Comparison of ENCODE assay signal across 36 mouse cellular contexts in genomic region chr11:34084639-34085038, GRCm38 (mm10). TPM values are rescaled to one million over a fixed set of nuclear protein-coding genes. Genes with fewer than 3 reads are reported as not detected.
"Had no signal": no experiment of that assay in that cellular context is flagged by ENCODE, and none has a peak within 500 bp of the region (broad histone marks: within the 10 kb centered on the region; RNA-seq: fewer than 3 reads in every experiment).

No protein-coding gene starts in this region.

- H3K4me3 ChIP-seq: embryonic facial prominence, embryonic 10.5 days; embryonic facial prominence, embryonic 12.5 days; embryonic facial prominence, embryonic 13.5 days; embryonic facial prominence, embryonic 15.5 days; erythroblast, embryonic 14.5 days; forebrain, embryonic 10.5 days; forebrain, embryonic 12.5 days; forebrain, embryonic 13.5 days; forebrain, embryonic 15.5 days; gastrocnemius, adult 2 months; heart, adult 2 months had no signal

- H3K9ac ChIP-seq: embryonic facial prominence, embryonic 12.5 days; embryonic facial prominence, embryonic 13.5 days; embryonic facial prominence, embryonic 15.5 days; forebrain, embryonic 12.5 days; forebrain, embryonic 13.5 days; forebrain, embryonic 15.5 days had no signal

- ATAC-seq: forebrain, embryonic 13.5 days; forebrain, embryonic 14.5 days; forebrain, embryonic 15.5 days; forebrain, embryonic 16.5 days had no signal

- H3K4me1 ChIP-seq: embryonic facial prominence, embryonic 10.5 days; forebrain, embryonic 12.5 days had no signal

- H3K36me3 ChIP-seq: embryonic facial prominence, embryonic 10.5 days; embryonic facial prominence, embryonic 12.5 days; embryonic facial prominence, embryonic 13.5 days; embryonic facial prominence, embryonic 15.5 days; forebrain, embryonic 10.5 days; forebrain, embryonic 12.5 days; forebrain, embryonic 15.5 days had no signal

- DNase-seq: cerebellum, adult 8-10 months; cerebellum, adult 9-10 months; cerebellum, adult 9-11 months; cerebellum, postnatal 10 days; cerebellum, postnatal 14 days; cerebellum, postnatal 25 days; cerebellum, postnatal 36 days; embryo, embryonic 11 days; gastrocnemius, postnatal 10 days; gastrocnemius, postnatal 14 days; gastrocnemius, postnatal 25 days; gastrocnemius, postnatal 36 days; heart, adult 18-20 months; heart, adult 2 months had no signal

- H3K27me3 ChIP-seq: embryonic facial prominence, embryonic 12.5 days; embryonic facial prominence, embryonic 13.5 days; embryonic facial prominence, embryonic 15.5 days; forebrain, embryonic 12.5 days; forebrain, embryonic 13.5 days had no signal

- H3K27ac ChIP-seq: embryonic facial prominence, embryonic 10.5 days; embryonic facial prominence, embryonic 12.5 days; embryonic facial prominence, embryonic 13.5 days; embryonic facial prominence, embryonic 15.5 days; forebrain, embryonic 10.5 days; forebrain, embryonic 12.5 days; forebrain, embryonic 13.5 days; forebrain, embryonic 15.5 days; heart, adult 2 months had no signal

- H3K4me2 ChIP-seq: embryonic facial prominence, embryonic 12.5 days; embryonic facial prominence, embryonic 13.5 days; embryonic facial prominence, embryonic 15.5 days; forebrain, embryonic 12.5 days; forebrain, embryonic 13.5 days; forebrain, embryonic 15.5 days had no signal

- H3K9me3 ChIP-seq: embryonic facial prominence, embryonic 10.5 days; embryonic facial prominence, embryonic 12.5 days; embryonic facial prominence, embryonic 13.5 days; embryonic facial prominence, embryonic 15.5 days; forebrain, embryonic 10.5 days; forebrain, embryonic 12.5 days; forebrain, embryonic 13.5 days; forebrain, embryonic 15.5 days had no signal

RNA-seq across cellular contexts. Expression of gene 4930469K13Rik, which starts 13.7 kb away (rescaled TPM):
- total RNA-seq: common myeloid progenitor, adult 5-6 weeks; gastrocnemius, adult 18-20 months; gastrocnemius, adult 2 months; gastrocnemius, adult 8-10 months; gastrocnemius, postnatal 10 days; gastrocnemius, postnatal 14 days; gastrocnemius, postnatal 25 days; gastrocnemius, postnatal 36 days; gastrocnemius, postnatal 4 days; granulocyte monocyte progenitor cell, adult 5-6 weeks; heart, adult 18-20 months; heart, adult 2 months; heart, adult 8-10 months had no signal
- polyA plus RNA-seq: cortical plate, adult 2 months; embryonic facial prominence, embryonic 10.5 days; embryonic facial prominence, embryonic 11.5 days; embryonic facial prominence, embryonic 12.5 days; erythroblast, embryonic 14.5 days; forebrain, embryonic 10.5 days; forebrain, embryonic 11.5 days; forebrain, embryonic 12.5 days; forebrain, embryonic 13.5 days; forebrain, embryonic 14.5 days; forebrain, embryonic 15.5 days; forebrain, embryonic 16.5 days; frontal cortex, adult 2 months; heart, adult 2 months had no signal
